Mouse (Mus musculus) layer of hippocampus, postnatal 10 days (tissue): ENCODE measurements around the gene 4930432M17Rik. TPM values are rescaled to one million over a fixed set of nuclear protein-coding genes. Genes with fewer than 3 reads are reported as not detected.

ENCODE experiments used
- DNase-seq, 2 experiments: peaks; one replicate each; pipeline ENCODE4 v3.0.0; 2021; ENCODE audit warnings: low spot score in 2 of 2
- long read RNA-seq: library from polyadenylated mRNA; stranded (forward); transcript quantifications from one replicate; pipeline ENCODE4 v2.0.0, GENCODE M21; 2023
- total RNA-seq, 2 experiments: library from RNA; stranded (reverse); gene quantifications; 2 replicates each; pipeline ENCODE4 v1.2.3; 2021

4930432M17Rik gene
- not detected for total RNA-seq
- long read RNA-seq = 0 reads

- DNase-seq = no peak
These were observed at the start of gene 4930432M17Rik for GRCm38 (mm10) chr3:121670462-121670861. 4930432M17Rik (plus strand) TSS chr3:121670762.

- no peak for DNase-seq
These were observed 44.9 kb upstream of the 4930432M17Rik start for GRCm38 (mm10) chr3:121625662-121626061.

GRCm38 (mm10) chr3:121626273-121626672 lies 44.3 kb upstream of the 4930432M17Rik start:
- DNase-seq = no peak

GRCm38 (mm10) chr3:121628245-121628644 lies 42.3 kb upstream of the 4930432M17Rik start:
- DNase-seq = no peak

- DNase-seq = no peak
These were observed 39.9 kb upstream of the 4930432M17Rik start for GRCm38 (mm10) chr3:121630626-121631025.

- DNase-seq = no peak
These were observed 35.6 kb upstream of the 4930432M17Rik start for GRCm38 (mm10) chr3:121634963-121635362.

GRCm38 (mm10) chr3:121635505-121635904 lies 35.1 kb upstream of the 4930432M17Rik start:
- peak; percentile 24 to 27 for DNase-seq

GRCm38 (mm10) chr3:121636315-121636714 lies 34.2 kb upstream of the 4930432M17Rik start:
- peak; percentile 67 to 77 for DNase-seq

- peak in 1 of 2 experiments; percentile 17 for DNase-seq
These were observed 33.8 kb upstream of the 4930432M17Rik start for GRCm38 (mm10) chr3:121636748-121637147.

GRCm38 (mm10) chr3:121637792-121638191 lies 32.8 kb upstream of the 4930432M17Rik start:
- no peak for DNase-seq

- no peak for DNase-seq
These were observed 32.3 kb upstream of the 4930432M17Rik start for GRCm38 (mm10) chr3:121638241-121638640.

GRCm38 (mm10) chr3:121640611-121641010 lies 30.0 kb upstream of the 4930432M17Rik start:
- no peak for DNase-seq

GRCm38 (mm10) chr3:121643236-121643635 lies 27.3 kb upstream of the 4930432M17Rik start:
- peak in 1 of 2 experiments; percentile 25 for DNase-seq

GRCm38 (mm10) chr3:121645447-121645846 lies 25.1 kb upstream of the 4930432M17Rik start:
- no peak for DNase-seq

- DNase-seq = no peak
These were observed 24.1 kb upstream of the 4930432M17Rik start for GRCm38 (mm10) chr3:121646364-121647048.

- no peak for DNase-seq
These were observed 22.3 kb upstream of the 4930432M17Rik start for GRCm38 (mm10) chr3:121648238-121648778.

- DNase-seq = no peak
These were observed 20.4 kb upstream of the 4930432M17Rik start for GRCm38 (mm10) chr3:121650052-121650671.

- DNase-seq = no peak
These were observed 18.9 kb upstream of the 4930432M17Rik start for GRCm38 (mm10) chr3:121651710-121652109.

- DNase-seq = no peak
These were observed 18.4 kb upstream of the 4930432M17Rik start for GRCm38 (mm10) chr3:121652186-121652585.

- DNase-seq = no peak
These were observed 13.6 kb upstream of the 4930432M17Rik start for GRCm38 (mm10) chr3:121656922-121657321.

GRCm38 (mm10) chr3:121662705-121663469 lies 7.7 kb upstream of the 4930432M17Rik start:
- no peak for DNase-seq

GRCm38 (mm10) chr3:121663470-121663847 lies 7.1 kb upstream of the 4930432M17Rik start:
- DNase-seq = no peak
